Mouse (Mus musculus) hindbrain, embryonic 15.5 days (tissue): ENCODE measurements around the gene Magea2. TPM values are rescaled to one million over a fixed set of nuclear protein-coding genes. Genes with fewer than 3 reads are reported as not detected.
"Not testable (repeated sequence)": the region's sequence is repeated elsewhere in the genome, so short reads cannot be mapped to it uniquely, and the experiment has no call there.

Experiments
- ATAC-seq: fragments of 200-750 bp; cut with Nextera tagmentation; 2 replicates; pipeline ENCODE4 v1.8.0; 2017; ENCODE audit warnings: low read depth, moderate number of reproducible peaks, moderate TSS enrichment; ENCODE audit not compliant: low FRiP score
- H3K27ac ChIP-seq: fragments of 300-500 bp; sonication (generic); replicated peaks from 2 replicates; pipeline ENCODE4 v1.5.1; 2015; ENCODE audit warnings: mild to moderate bottlenecking, inconsistent platforms
- H3K27me3 ChIP-seq: fragments of 300-500 bp; sonication (generic); 2 replicates; pipeline ENCODE4 v1.6.1; 2015; ENCODE audit warnings: control low read depth, inconsistent platforms
- H3K36me3 ChIP-seq: fragments of 300-500 bp; sonication (generic); 2 replicates; pipeline ENCODE4 v1.6.1; 2015; ENCODE audit warnings: control low read depth, inconsistent platforms
- H3K4me1 ChIP-seq: fragments of 300-500 bp; sonication (generic); replicated peaks from 2 replicates; pipeline ENCODE4 v1.6.1; 2015; ENCODE audit warnings: control low read depth, inconsistent platforms
- H3K4me2 ChIP-seq: fragments of 300-500 bp; sonication (generic); 2 replicates; pipeline ENCODE4 v1.6.1; 2015; ENCODE audit warnings: moderate library complexity, mild to moderate bottlenecking, inconsistent platforms
- H3K4me3 ChIP-seq: fragments of 300-500 bp; sonication (generic); 2 replicates; pipeline ENCODE4 v1.5.1; 2015; ENCODE audit warnings: mild to moderate bottlenecking, inconsistent platforms
- H3K9ac ChIP-seq: fragments of 300-500 bp; sonication (generic); 2 replicates; pipeline ENCODE4 v1.6.1; 2015; ENCODE audit warnings: inconsistent platforms
- H3K9me3 ChIP-seq: fragments of 300-500 bp; sonication (generic); 2 replicates; pipeline ENCODE4 v1.6.1; 2016; ENCODE audit warnings: control low read depth, inconsistent platforms
- WGBS: fragments of 180-500 bp; shearing (Covaris S2); methylation state at CpG from one replicate; pipeline ENCODE4 v1.1.7; 2015; 5-methylcytosine and 5-hydroxymethylcytosine counted together
- polyA plus RNA-seq: library from polyadenylated mRNA; unstranded; fragments of >200 nt; fragmentation: Nextera tagmentation; extraction: Ambion mirVana; gene quantifications from 2 replicates; pipeline ENCODE4 v1.2.1, GENCODE M21; 2015

Gene Magea2
- polyA plus RNA-seq = not detected in 2 replicates

- H3K36me3 ChIP-seq, H3K4me1 ChIP-seq, ATAC-seq, H3K4me2 ChIP-seq, H3K4me3 ChIP-seq, H3K9me3 ChIP-seq, H3K27me3 ChIP-seq, H3K9ac ChIP-seq, H3K27ac ChIP-seq: not testable (repeated sequence)
- WGBS = 90% methylated on average over 4 of the region's 4 CpGs
These were observed at the start of gene Magea2 for GRCm38 (mm10) chrX:155093566-155093965. Gene Magea2 (minus strand): TSS chrX:155093666.

- not testable (repeated sequence) for H3K4me2 ChIP-seq, ATAC-seq, H3K9ac ChIP-seq, H3K36me3 ChIP-seq, H3K27me3 ChIP-seq, H3K4me1 ChIP-seq, H3K9me3 ChIP-seq, H3K27ac ChIP-seq, H3K4me3 ChIP-seq
- 84% methylated on average over 3 of the region's 3 CpGs for WGBS
These were observed 34.8 kb upstream of the Magea2 start, which contains the start of gene Cldn34b2 for GRCm38 (mm10) chrX:155128312-155128711. Gene Cldn34b2 (minus strand): TSS chrX:155128412.

GRCm38 (mm10) chrX:155098024-155098423 is 4.6 kb upstream of the Magea2 start:
- ATAC-seq = no peak
- no peaks in the 10 kb centered on the region for H3K9me3 ChIP-seq
- no peak overlapping the region for H3K4me2 ChIP-seq
- H3K9ac ChIP-seq = no peak overlapping the region
- H3K27me3 ChIP-seq = no peaks in the 10 kb centered on the region
- no peak overlapping the region for H3K27ac ChIP-seq
- no peaks in the 10 kb centered on the region for H3K36me3 ChIP-seq
- no peaks in the 10 kb centered on the region for H3K4me1 ChIP-seq
- no peak overlapping the region for H3K4me3 ChIP-seq

- WGBS = 60% methylated on average over 1 of the region's 2 CpGs
- H3K9ac ChIP-seq, H3K4me3 ChIP-seq, H3K36me3 ChIP-seq, H3K4me1 ChIP-seq, H3K4me2 ChIP-seq, H3K9me3 ChIP-seq, ATAC-seq, H3K27ac ChIP-seq, H3K27me3 ChIP-seq: not testable (repeated sequence)
These were observed 3.8 kb downstream of the Magea2 start, which contains the start of gene Magea1 for GRCm38 (mm10) chrX:155089693-155090092. Gene Magea1 (minus strand): TSS chrX:155089793.

- H3K4me1 ChIP-seq, ATAC-seq, H3K9me3 ChIP-seq, H3K9ac ChIP-seq, H3K27ac ChIP-seq, H3K27me3 ChIP-seq, H3K36me3 ChIP-seq, H3K4me3 ChIP-seq, H3K4me2 ChIP-seq: not testable (repeated sequence)
- WGBS = 91% methylated on average over 13 of the region's 16 CpGs
These were observed 30.4 kb downstream of the Magea2 start, which contains the start of gene Magea5 for GRCm38 (mm10) chrX:155063045-155063444. Gene Magea5 (minus strand): TSS chrX:155063145.

- not testable (repeated sequence) for H3K4me1 ChIP-seq, H3K9me3 ChIP-seq, H3K9ac ChIP-seq, H3K4me2 ChIP-seq, ATAC-seq, H3K36me3 ChIP-seq, H3K27me3 ChIP-seq, H3K4me3 ChIP-seq, H3K27ac ChIP-seq
- WGBS = 89% methylated on average over 11 of the region's 11 CpGs
These were observed 97.7 kb downstream of the Magea2 start, which contains the start of gene Magea8 for GRCm38 (mm10) chrX:154995750-154996149. Gene Magea8 (minus strand): TSS chrX:154995850.

Other genes starting within 250 kb of the Magea2 start
- not detected in 2 replicates for gene Cldn34b1, start 203.4 kb downstream of the Magea2 start, polyA plus RNA-seq
- not detected in 2 replicates for gene Magea6, start 157.7 kb downstream of the Magea2 start, polyA plus RNA-seq
- gene Magea3, start 144.2 kb downstream of the Magea2 start, polyA plus RNA-seq = not detected in 2 replicates
- gene Magea8, start 97.8 kb downstream of the Magea2 start, polyA plus RNA-seq = not detected in 2 replicates
- gene Magea5, start 30.5 kb downstream of the Magea2 start, polyA plus RNA-seq = not detected in 2 replicates
- not detected in 2 replicates for gene Magea1, start 3.9 kb downstream of the Magea2 start, polyA plus RNA-seq
- not detected in 2 replicates for gene Cldn34b2, start 34.7 kb upstream of the Magea2 start, polyA plus RNA-seq
- gene Sat1, start 122.8 kb upstream of the Magea2 start, polyA plus RNA-seq = 79.0 and 82.0 TPM in 2 replicates
- 41.5 and 44.6 TPM in 2 replicates for gene Acot9, start 168.8 kb upstream of the Magea2 start, polyA plus RNA-seq
- 103 and 110 TPM in 2 replicates for gene Prdx4, start 247.1 kb upstream of the Magea2 start, polyA plus RNA-seq